Comparison of ENCODE assay signal across 10 mouse cellular contexts in genomic region chr6:39782618-39783017, GRCm38 (mm10). TPM values are rescaled to one million over a fixed set of nuclear protein-coding genes. Genes with fewer than 3 reads are reported as not detected.
A peak's percentile ranks its signal among the peaks of the same experiment; 100 is the strongest.
DNase-seq lines count a peak whose midpoint lies in the region; ATAC-seq and TF ChIP-seq lines count a peak whose summit lies in the region.
"Had no signal": no experiment of that assay in that cellular context is flagged by ENCODE, and none has a peak within 500 bp of the region (broad histone marks: within the 10 kb centered on the region; RNA-seq: fewer than 3 reads in every experiment).

No protein-coding gene starts in this region.

- H3K27ac ChIP-seq in thymus, adult 2 months (ENCODE audit: control insufficient read depth, insufficient read depth, low read length): no peak overlapping the region

- peak; percentile 29 to 79 for DNase-seq in heart, adult 18-20 months
- no peak for DNase-seq in heart, postnatal 25 days (ENCODE audit: low spot score)
- peak; percentile 21 for DNase-seq in thymus, adult 2 months
- no peak for DNase-seq in thymus, adult 18-20 months
- DNase-seq in cerebellum, adult 8-10 months: peak; percentile 48
- peak; percentile 31 for DNase-seq in large intestine, adult 2 months (ENCODE audit: low read depth, low spot score)
- DNase-seq in yolk sac, embryonic 10.5 days (ENCODE audit: low spot score): peak; percentile 64
- DNase-seq: liver, embryonic 13.5 days had no signal

- 46% methylated on average over 3 of the region's 3 CpGs for WGBS in thymus, adult 2 months
- WGBS in large intestine, adult 2 months: 42% methylated on average over 3 of the region's 3 CpGs

- no peaks in the 10 kb centered on the region for H3K27me3 ChIP-seq in thymus, adult 2 months (ENCODE audit: control insufficient read depth, insufficient read depth, low read length)
- H3K27me3 ChIP-seq: embryonic facial prominence, embryonic 12.5 days; liver, embryonic 13.5 days had no signal

- TF ChIP-seq POLR2A in thymus, adult 2 months (IDR thresholded peaks at IDR 0.05; ENCODE audit: control insufficient read depth, extremely low read depth, insufficient read depth, low read length, poor library complexity): no peak

- H3K4me1 ChIP-seq in thymus, adult 2 months (replicated peaks; ENCODE audit: control insufficient read depth, insufficient read depth, low read length): peaks cover 6% of the 10 kb centered on the region; the same call in 1 of the 2 replicates

- ATAC-seq in activated CD4-positive, CD25-positive, alpha-beta regulatory T cell, adult 4 months: no peak

- intact Hi-C loops in heart, postnatal 25 days (cut with DNase I): loop anchor here (1.0 to 5.0 kb wide), 4 partner anchors 58 to 319 kb away; partner anchors contain the start of gene Braf

- H3K36me3 ChIP-seq in thymus, adult 2 months (ENCODE audit: control insufficient read depth, insufficient read depth, low read length): no peaks in the 10 kb centered on the region
- H3K36me3 ChIP-seq: embryonic facial prominence, embryonic 12.5 days; liver, embryonic 13.5 days had no signal

- H3K4me3 ChIP-seq in thymus, adult 2 months (ENCODE audit: control insufficient read depth, insufficient read depth, low read length): no peak overlapping the region
- H3K4me3 ChIP-seq: embryonic facial prominence, embryonic 12.5 days; liver, embryonic 13.5 days had no signal

- no peak for TF ChIP-seq CTCF in thymus, adult 2 months (IDR thresholded peaks at IDR 0.05; ENCODE audit: borderline replicate concordance, control insufficient read depth, extremely low read depth, insufficient read depth, low read length, poor library complexity)

RNA-seq across cellular contexts. Expression of gene Mrps33, which starts 28.2 kb away (rescaled TPM):
- 100 to 1,000 TPM in 1 of 2 experiments, 10 to 100 TPM in 1; 95.1 to 108 TPM for total RNA-seq in heart, adult 18-20 months (2021)
- total RNA-seq in heart, postnatal 25 days (2021): 100 to 1,000 TPM; 105 to 108 TPM
- 77.9 and 96.3 TPM in 2 replicates for polyA plus RNA-seq in thymus, adult 2 months (2012; rRNA removed)
- 73.0 and 81.6 TPM in 2 replicates for polyA plus RNA-seq in large intestine, adult 2 months (2012; rRNA removed)
- 100 to 1,000 TPM; 166 to 224 TPM for polyA plus RNA-seq in activated CD4-positive, CD25-positive, alpha-beta regulatory T cell, adult 4 months (2017; shearing (Covaris generic))

RNA-seq across cellular contexts. Expression of gene Braf, which starts 57.4 kb away (rescaled TPM):
- 10 to 100 TPM; 15.2 to 15.9 TPM for total RNA-seq in heart, adult 18-20 months (2021)
- 10 to 100 TPM; 13.2 to 20.8 TPM for total RNA-seq in heart, postnatal 25 days (2021)
- polyA plus RNA-seq in thymus, adult 2 months (2012; rRNA removed): 12.3 and 15.5 TPM in 2 replicates
- polyA plus RNA-seq in large intestine, adult 2 months (2012; rRNA removed): 2.0 and 4.2 TPM in 2 replicates
- polyA plus RNA-seq in activated CD4-positive, CD25-positive, alpha-beta regulatory T cell, adult 4 months (2017; shearing (Covaris generic)): 10 to 100 TPM; 15.0 to 15.6 TPM

Comparison
In these comparisons a context has a peak if more than half of its experiments do, and no peak if none do; other contexts are left out.
1. DNase-seq: peak in heart, adult 18-20 months (2 of 2), thymus, adult 2 months (single experiment), cerebellum, adult 8-10 months (single experiment), large intestine, adult 2 months (single experiment) and yolk sac, embryonic 10.5 days (single experiment); none in heart, postnatal 25 days (single experiment) and thymus, adult 18-20 months (0 of 2).